In the genomic region with DNA sequence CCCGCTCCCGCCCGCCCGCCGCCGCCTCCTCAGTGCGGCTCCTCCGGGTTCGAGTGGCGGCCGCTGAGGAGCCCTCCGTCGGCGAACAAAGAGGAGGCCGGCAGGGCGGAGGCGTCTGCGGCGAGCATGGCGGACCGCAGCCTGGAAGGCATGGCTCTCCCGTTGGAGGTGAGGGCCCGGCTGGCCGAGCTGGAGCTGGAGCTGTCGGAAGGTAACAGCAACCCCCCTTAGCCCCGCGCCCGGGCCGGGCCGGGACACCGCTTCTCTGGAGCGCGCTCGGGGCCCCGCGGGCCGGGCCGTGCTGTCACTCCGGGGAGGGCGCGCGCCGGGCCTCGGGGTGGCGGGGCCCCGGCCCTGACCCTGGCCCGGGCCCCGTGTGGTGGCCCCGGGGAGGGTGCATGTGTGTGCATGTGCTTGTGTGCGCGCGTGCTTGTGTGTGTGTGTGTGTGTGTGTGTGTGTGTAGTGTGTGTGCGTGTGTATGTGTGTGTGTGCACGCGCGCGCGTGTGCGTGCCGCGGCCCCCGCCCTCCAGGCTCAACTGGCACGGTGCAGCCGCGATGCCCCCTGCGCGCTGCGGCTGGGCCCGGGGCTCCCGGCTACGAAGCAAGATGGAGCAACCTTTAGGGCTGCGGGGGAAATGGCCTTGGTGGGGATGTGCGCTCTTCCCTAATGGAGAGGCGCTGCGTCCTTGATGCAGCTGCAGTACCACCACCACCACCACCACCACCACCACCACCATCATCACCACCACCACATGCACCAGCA, we compare ENCODE assay signal across 8 mouse cellular contexts. TPM values are rescaled to one million over a fixed set of nuclear protein-coding genes. Genes with fewer than 3 reads are reported as not detected.
A peak's percentile ranks its signal among the peaks of the same experiment; 100 is the strongest.
DNase-seq lines count a peak whose midpoint lies in the region; ATAC-seq and TF ChIP-seq lines count a peak whose summit lies in the region.

No protein-coding gene starts in this region.

- under 1% methylated on average over 36 of the region's 75 CpGs for WGBS in hindbrain, embryonic 11.5 days

- peak overlapping the region; percentile 97 for H3K9ac ChIP-seq in hindbrain, embryonic 11.5 days (ENCODE audit: low read depth, low read length)

- no peaks in the 10 kb centered on the region for H3K4me1 ChIP-seq in hindbrain, embryonic 11.5 days (replicated peaks; ENCODE audit: control insufficient read depth, insufficient read depth, low read length)
- H3K4me1 ChIP-seq in megakaryocyte, embryonic 14.5 days = peaks cover 17% of the 10 kb centered on the region

- ATAC-seq in Patski = peak; percentile 73
- peak; percentile 81 for ATAC-seq in hindbrain, embryonic 11.5 days (ENCODE audit: low FRiP score)

- DNase-seq in Patski (ENCODE audit: low read depth, low spot score) = no peak
- peak; percentile 52 for DNase-seq in cerebellum, adult 11 months
- peak; percentile 31 for DNase-seq in forelimb bud, embryonic 11.5 days (ENCODE audit: low read depth, low spot score)
- DNase-seq in hindbrain, embryonic 11.5 days (ENCODE audit: low spot score) = peak; percentile 71
- DNase-seq in left cerebral cortex, adult 8-10 months (ENCODE audit: low spot score in 2 of 2) = peak; percentile 39 to 42
- DNase-seq in right cerebral cortex, postnatal 4 days = peak; percentile 65
- no peak for DNase-seq in c-Kit-positive CD71-positive TER-119-positive erythroid progenitor cells, embryonic 14.5 days (ENCODE audit: low spot score)

- no peaks in the 10 kb centered on the region for H3K36me3 ChIP-seq in hindbrain, embryonic 11.5 days (ENCODE audit: control insufficient read depth, insufficient read depth, low read length)
- no peaks in the 10 kb centered on the region for H3K36me3 ChIP-seq in megakaryocyte, embryonic 14.5 days (replicated peaks; ENCODE audit: low read length)

- CTCF ChIA-PET in Patski (lab: Charles Lee) = interaction anchor here (1.1 kb wide), 1 partner anchor 190 kb away, joined by 3 read pairs; no protein-coding TSS in a partner anchor

- H3K9me3 ChIP-seq in hindbrain, embryonic 11.5 days (ENCODE audit: control insufficient read depth, low read length) = no peaks in the 10 kb centered on the region
- H3K9me3 ChIP-seq in megakaryocyte, embryonic 14.5 days = no peaks in the 10 kb centered on the region

- peaks cover 5% of the 10 kb centered on the region for H3K27me3 ChIP-seq in Patski
- H3K27me3 ChIP-seq in hindbrain, embryonic 11.5 days (ENCODE audit: control insufficient read depth, insufficient read depth, low read length) = no peaks in the 10 kb centered on the region
- peaks cover 34% of the 10 kb centered on the region for H3K27me3 ChIP-seq in megakaryocyte, embryonic 14.5 days (replicated peaks)

- H3K27ac ChIP-seq in hindbrain, embryonic 11.5 days (ENCODE audit: low read depth, low read length) = peak overlapping the region; percentile 97

- in situ Hi-C loops in Patski (cut with MboI; ENCODE audit: low pct_unique_long_range_greater_than_20kb) = no loop called here

- POLR2A ChIA-PET in Patski (lab: Charles Lee) = interaction anchor here (1.9 kb wide), 1 partner anchor 14 kb away, joined by 6 read pairs; no protein-coding TSS in a partner anchor

- TF ChIP-seq CTCF in Patski (IDR thresholded peaks at IDR 0.05) = no peak

- peak overlapping the region; percentile 91 for H3K4me3 ChIP-seq in hindbrain, embryonic 11.5 days (ENCODE audit: low read depth, low read length)
- peak overlapping the region; percentile 97 for H3K4me3 ChIP-seq in megakaryocyte, embryonic 14.5 days (replicated peaks)

- H3K4me2 ChIP-seq in hindbrain, embryonic 11.5 days (replicated peaks; ENCODE audit: low read depth, low read length) = peak overlapping the region; percentile 60

RNA-seq across cellular contexts. Expression of gene Dip2c, which starts 0.7 kb away (rescaled TPM):
- polyA plus RNA-seq in Patski (2021) = 11.4 TPM
- 7.6 and 9.4 TPM in 2 replicates for polyA plus RNA-seq in hindbrain, embryonic 11.5 days (2014; fragmentation: Nextera tagmentation; extraction: Ambion mirVana)
- total RNA-seq in left cerebral cortex, adult 8-10 months (2022) = 10 to 100 TPM; 56.5 to 68.5 (median 60.1) TPM
- 0.15 TPM in 1 of 2 replicates, not detected in the other for polyA plus RNA-seq in megakaryocyte, embryonic 14.5 days (2012; ENCODE audit: insufficient read depth, low replicate concordance)

Comparison
In these comparisons a context has a peak if more than half of its experiments do, and no peak if none do; other contexts are left out.
1. DNase-seq: peak in cerebellum, adult 11 months (single experiment), forelimb bud, embryonic 11.5 days (single experiment), hindbrain, embryonic 11.5 days (single experiment), left cerebral cortex, adult 8-10 months (2 of 2) and right cerebral cortex, postnatal 4 days (single experiment); none in Patski (single experiment) and c-Kit-positive CD71-positive TER-119-positive erythroid progenitor cells, embryonic 14.5 days (single experiment).